Mouse (Mus musculus): Measurements from ENCODE around the gene Poll. TPM values are rescaled to one million over a fixed set of nuclear protein-coding genes. Genes with fewer than 3 reads are reported as not detected.
"Not testable (repeated sequence)": the region's sequence is repeated elsewhere in the genome, so short reads cannot be mapped to it uniquely, and the experiment has no call there.

Poll gene
- total RNA-seq, 2 experiments from 2014 or later, result 3.2 to 6.7 TPM

DNA sequence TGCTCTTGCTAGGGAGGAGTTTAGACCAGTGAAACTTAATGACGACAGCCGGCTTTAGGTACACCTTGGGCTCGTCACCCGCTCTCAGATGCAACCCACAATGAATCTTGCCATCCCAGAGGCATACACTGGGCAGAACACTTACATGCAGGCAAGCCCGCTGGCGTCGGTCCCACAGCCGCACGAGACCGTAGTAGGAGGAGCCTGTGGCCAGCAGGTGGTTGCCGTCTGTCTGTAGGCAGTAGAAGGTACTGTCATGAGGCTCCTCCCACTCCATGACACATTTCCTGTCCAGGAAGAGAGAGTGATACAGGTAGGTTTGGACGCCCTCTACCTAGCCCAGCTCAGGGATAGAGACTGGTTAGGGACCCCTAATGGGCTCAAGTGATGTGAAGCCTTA is 18.6 kb upstream of the Poll start:
- ATAC-seq (ENCODE audit: poor library complexity, severe bottlenecking), result no peak

GRCm38 (mm10) chr19:45577141-45577750 is 16.9 kb upstream of the Poll start:
- ATAC-seq (ENCODE audit: poor library complexity, severe bottlenecking), result no peak

DNA sequence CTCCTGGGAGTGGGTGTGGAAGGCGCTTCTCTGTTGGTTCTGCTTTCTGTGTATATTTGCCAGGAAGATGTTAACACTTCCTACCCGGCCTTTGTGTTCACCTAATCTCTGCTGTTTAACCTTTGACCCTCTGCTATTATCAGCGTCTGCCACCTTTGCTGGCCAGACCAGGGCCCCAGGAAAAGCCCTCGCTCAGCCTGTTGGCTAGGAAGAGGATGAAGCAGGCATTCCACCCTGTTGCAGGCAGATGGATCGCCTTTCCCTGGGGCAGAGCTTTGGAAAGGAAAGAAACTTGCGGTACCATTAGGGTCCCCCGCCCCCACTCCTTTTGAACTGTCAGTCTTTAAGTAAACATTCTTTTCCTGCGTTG is 15.3 kb upstream of the Poll start:
- ATAC-seq (ENCODE audit: poor library complexity, severe bottlenecking), result peak; percentile 62

GRCm38 (mm10) chr19:45574941-45575631 is 14.8 kb upstream of the Poll start:
- ATAC-seq (ENCODE audit: poor library complexity, severe bottlenecking), result peak; percentile 53

DNA sequence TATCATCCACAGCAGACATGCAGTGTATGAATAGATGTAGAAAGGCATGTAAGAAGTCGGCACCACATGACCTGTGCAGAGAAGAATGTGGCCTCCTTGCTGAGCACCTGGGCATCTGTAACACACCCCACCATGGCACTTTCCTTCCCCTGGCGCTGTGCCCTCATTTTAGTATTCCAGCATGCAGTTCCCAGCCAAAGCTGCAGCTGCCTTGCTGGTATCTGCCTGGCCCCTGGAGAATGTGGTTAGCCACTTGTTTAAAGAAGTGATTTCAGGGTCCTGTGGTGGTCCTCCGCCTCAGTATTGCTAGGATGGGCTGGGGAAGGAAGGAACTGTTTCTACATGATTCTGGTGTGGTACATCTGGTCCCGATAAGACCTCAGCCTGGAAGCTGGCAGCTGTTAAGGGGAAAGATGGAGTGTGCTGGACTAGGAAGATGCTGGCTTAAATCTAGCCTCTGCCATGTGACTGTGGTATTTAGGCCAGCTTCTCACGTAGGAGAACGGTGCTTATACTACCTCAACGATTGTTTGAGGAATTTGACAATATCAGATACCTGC is 14.1 kb upstream of the Poll start:
- no peak for ATAC-seq (ENCODE audit: poor library complexity, severe bottlenecking)

DNA sequence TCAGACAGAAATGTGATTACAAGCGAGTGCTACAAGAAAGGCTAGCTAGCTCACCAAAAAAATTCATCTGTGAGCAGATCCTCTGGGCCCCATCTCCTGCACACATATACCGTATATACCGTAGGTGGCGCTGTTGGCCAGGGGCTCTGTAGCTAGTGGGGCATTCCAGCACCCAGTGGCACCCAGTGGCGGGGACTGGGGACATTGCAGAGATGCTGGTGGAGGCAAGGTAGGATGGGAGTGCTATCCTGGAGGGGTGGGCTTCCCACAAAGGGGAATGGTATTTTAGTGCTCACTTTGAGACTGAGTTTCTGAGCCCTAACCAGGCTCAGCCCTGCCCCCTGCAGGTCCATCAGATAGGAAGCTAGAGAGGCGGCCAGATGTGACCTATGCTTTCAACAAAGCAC is 13.5 kb upstream of the Poll start:
- ATAC-seq (ENCODE audit: poor library complexity, severe bottlenecking), result peak; percentile 72

DNA sequence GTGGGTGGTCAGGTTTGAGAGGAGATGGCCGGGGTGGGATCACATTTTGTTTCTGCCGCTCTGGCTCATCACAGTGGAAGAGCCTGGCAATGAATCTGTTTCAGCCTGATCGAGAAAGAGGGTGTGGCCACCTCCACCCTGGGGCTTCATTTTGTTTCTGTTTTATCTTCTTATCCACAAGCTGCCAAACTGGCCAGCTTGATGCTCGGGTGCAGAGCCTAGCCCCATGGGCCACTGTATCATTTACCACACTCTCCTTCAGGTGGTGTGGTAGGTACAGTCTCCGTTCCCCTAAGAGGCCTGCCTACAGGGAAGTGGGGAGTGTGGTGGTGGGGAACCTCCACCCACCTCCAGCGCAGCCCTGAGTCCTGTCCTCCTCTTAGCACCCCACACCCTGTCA is 12.7 kb upstream of the Poll start:
- no peak for ATAC-seq (ENCODE audit: poor library complexity, severe bottlenecking)

GRCm38 (mm10) chr19:45567367-45567766 is 7.0 kb upstream of the Poll start:
- no peak for ATAC-seq (ENCODE audit: poor library complexity, severe bottlenecking)

DNA sequence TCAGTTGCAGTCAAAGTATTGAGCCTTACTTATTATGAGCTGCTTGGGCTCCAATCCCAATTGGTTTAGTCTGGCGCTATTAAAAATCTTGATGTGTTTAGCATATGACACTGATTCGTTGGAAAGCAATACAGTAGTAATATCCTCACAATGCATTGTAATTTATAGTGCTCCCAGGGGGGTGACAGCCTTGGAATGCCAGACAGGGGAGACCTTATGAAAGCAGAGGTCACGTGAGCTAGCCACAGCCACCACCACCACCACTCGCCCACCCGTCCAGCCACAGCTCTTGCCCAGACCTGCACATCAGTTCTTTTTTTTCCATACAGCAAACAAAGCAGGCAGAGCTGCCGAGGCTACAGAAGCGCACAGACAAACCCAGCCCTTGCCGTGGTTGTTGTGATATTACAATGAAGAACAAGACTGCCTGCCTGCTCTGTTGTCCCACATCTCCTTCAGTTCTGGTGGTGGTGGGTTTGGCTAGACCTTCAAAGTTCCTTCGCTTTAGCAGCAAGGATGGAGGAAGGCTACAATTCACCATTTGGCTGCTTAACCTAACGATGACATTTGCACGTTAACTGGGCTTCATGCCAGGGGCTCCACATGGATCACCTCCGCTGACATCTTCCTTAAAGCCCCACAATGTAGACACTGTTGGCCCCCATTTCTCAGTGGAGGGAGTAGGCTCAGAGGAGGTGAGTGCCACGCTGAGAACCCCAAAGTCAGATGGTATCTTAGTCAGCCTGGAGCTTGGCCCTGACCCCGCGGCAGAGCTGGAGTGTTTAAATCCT is 5.8 kb upstream of the Poll start:
- no peak for ATAC-seq (ENCODE audit: poor library complexity, severe bottlenecking)

- ATAC-seq (ENCODE audit: poor library complexity, severe bottlenecking), result no peak
Measured at GRCm38 (mm10) chr19:45554136-45554535, 6.2 kb downstream of the Poll start.

GRCm38 (mm10) chr19:45552187-45552586 is 8.1 kb downstream of the Poll start:
- ATAC-seq (ENCODE audit: poor library complexity, severe bottlenecking), result no peak; the same call in 1 of the 2 replicates

DNA sequence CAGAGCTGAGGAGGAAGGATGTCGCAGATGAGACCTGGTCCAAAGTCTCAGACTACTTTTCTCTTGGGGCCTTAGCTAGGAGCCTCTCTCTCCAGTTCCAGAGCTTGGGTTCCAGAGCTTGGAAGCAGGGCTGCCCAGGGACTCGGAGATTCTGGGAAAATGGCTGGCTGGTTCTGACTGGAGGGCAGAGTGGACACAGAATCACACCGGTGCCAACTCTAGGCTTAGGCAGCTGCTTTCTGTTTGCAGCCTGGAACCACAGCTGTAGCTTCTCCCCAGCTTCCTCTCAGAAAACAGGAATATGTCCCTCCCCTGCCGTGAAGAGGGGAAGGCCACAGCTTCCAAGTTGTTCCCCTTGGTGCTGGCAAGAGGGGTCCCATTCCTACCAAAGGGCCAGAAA is 10.4 kb downstream of the Poll start:
- ATAC-seq (ENCODE audit: poor library complexity, severe bottlenecking), result no peak

GRCm38 (mm10) chr19:45549128-45549915 is 11.0 kb downstream of the Poll start:
- ATAC-seq (ENCODE audit: poor library complexity, severe bottlenecking), result no peak

DNA sequence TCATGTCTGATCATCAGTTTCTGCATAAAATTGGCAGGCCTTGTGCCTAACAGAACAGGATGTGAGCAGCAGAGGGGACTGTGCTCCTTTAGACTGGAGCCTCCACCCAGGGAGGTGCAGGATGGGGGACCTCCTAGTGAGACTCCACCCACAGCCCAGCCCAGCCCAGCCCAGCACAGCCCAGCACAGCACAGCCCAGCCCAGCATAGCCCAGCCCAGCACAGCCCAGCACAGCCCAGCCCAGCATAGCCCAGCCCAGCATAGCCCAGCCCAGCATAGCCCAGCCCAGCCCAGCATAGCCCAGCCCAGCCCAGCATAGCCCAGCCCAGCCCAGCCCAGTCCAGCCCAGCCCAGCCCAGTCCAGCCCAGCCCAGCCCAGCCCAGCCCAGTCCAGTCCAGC is 12.1 kb downstream of the Poll start:
- ATAC-seq (ENCODE audit: poor library complexity, severe bottlenecking), result not testable (repeated sequence)

DNA sequence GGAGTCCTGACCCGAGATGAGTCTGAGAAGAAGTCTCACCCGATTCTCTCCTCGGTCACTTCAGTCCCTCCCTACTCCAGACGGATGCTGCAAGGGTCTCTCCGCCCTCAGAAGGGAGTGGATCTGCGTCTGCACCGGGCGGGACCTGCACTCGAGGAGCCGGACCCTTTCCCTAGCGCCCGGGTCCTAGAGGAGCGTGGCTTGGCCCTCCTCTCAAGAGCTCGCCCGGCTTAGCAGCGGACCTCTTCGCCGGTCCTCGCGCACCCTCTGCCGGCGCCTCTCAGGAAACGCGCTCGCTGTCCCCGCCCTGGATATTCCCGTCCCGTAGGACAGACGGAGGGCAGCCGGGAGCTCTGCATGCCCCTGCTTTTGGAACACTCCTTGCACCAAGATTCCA is 15.4 kb downstream of the Poll start:
- ATAC-seq (ENCODE audit: poor library complexity, severe bottlenecking), result peak; percentile 90

- ATAC-seq (ENCODE audit: poor library complexity, severe bottlenecking), result peak; percentile 42; the same call in 1 of the 2 replicates
Measured at GRCm38 (mm10) chr19:45544152-45544924, 16.0 kb downstream of the Poll start.

- ATAC-seq (ENCODE audit: poor library complexity, severe bottlenecking), result no peak
Measured at GRCm38 (mm10) chr19:45542061-45542460, 18.3 kb downstream of the Poll start.

DNA sequence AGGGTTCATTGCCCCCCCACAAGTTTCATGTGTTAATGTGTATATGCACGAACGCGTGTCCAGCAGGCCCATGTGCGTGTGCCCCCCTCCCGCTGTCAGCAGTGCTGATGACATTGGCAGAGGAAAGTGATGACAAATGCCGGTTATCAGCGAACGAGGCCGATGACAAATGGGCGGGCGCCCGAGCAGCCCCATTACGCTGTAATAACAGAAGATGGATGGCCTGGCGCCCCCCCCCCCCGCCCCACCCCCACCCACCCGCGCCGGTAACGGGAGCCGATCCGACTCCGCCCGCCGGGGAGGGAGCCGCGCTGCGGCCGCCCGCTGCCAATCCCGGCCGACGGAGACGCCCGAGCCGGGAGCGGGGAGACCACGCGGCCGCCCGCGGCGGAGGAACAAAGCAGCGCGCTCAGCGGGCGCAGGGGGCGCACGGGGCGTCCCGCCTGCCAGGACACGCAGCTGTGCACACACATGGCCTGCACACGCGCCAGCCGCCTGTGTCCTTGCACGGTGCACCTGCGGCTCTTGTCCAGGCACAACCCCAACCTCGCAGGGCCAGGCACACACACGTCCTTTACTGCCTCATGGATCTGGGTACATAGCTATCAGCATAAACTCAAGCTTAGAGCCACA is 18.8 kb downstream of the Poll start:
- ATAC-seq (ENCODE audit: poor library complexity, severe bottlenecking), result no peak

- ATAC-seq (ENCODE audit: poor library complexity, severe bottlenecking), result no peak
Measured at GRCm38 (mm10) chr19:45540657-45541408, 19.5 kb downstream of the Poll start.
